Mouse (Mus musculus) lung, adult 2 months (tissue): ENCODE data around the gene Anxa6. TPM values are rescaled to one million over a fixed set of nuclear protein-coding genes. Genes with fewer than 3 reads are reported as not detected.
A peak's percentile ranks its signal among the peaks of the same experiment; 100 is the strongest.

Experiments
- DNase-seq: peaks from one replicate; pipeline ENCODE4 v3.0.0; 2022
- H3K4me1 ChIP-seq: fragments of 200-500 bp; 2 replicates; pipeline ENCODE4 v1.6.1; 2011; ENCODE audit warnings: low read length; ENCODE audit not compliant: control insufficient read depth, insufficient read depth
- H3K4me3 ChIP-seq: fragments of 200-500 bp; replicated peaks from 2 replicates; pipeline ENCODE3; 2011; ENCODE audit warnings: low read depth, mild to moderate bottlenecking, control low read depth, low read length; ENCODE audit errors: extremely low read depth
- CTCF ChIP-seq: fragments of 200-500 bp; IDR thresholded peaks from 2 replicates; pipeline ENCODE4 v1.5.1; 2011; ENCODE audit warnings: mild to moderate bottlenecking, low read length, control low read depth; ENCODE audit not compliant: insufficient read depth
- POLR2A ChIP-seq: fragments of 200-500 bp; IDR thresholded peaks from 2 replicates; pipeline ENCODE4 v1.6.1; 2011; ENCODE audit warnings: low read depth, mild to moderate bottlenecking, control low read depth, low read length, borderline replicate concordance; ENCODE audit errors: extremely low read depth
- WGBS: fragments of 180-500 bp; shearing (Covaris S2); methylation state at CpG from one replicate; pipeline ENCODE4 v1.1.7; 2018; 5-methylcytosine and 5-hydroxymethylcytosine counted together
- polyA plus RNA-seq: library from polyadenylated mRNA; depleted of rRNA; stranded (reverse); fragments of >200 nt; gene quantifications from 2 replicates; pipeline ENCODE4 v1.2.3, GENCODE M21; 2012

Gene Anxa6
- polyA plus RNA-seq, 1 experiment = 170 TPM

DNA sequence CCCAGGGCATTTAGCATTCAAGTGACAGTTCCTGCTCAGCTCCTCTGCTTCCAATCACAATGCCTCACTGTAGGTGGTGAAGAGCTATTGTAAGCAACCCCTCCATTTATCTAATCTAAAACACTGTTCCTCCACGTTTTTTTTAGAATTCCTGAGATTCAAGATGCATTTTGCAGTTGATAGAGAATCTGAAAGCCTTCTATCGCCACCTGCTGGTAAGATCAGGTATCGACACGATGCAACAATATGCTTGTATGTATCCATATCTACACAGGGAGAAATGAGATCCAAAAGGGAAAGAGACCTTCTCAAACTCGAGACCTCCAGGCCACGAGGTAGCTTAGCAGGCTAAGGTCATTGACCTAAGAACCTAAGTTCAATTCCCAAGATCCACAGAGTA lies 49.2 kb downstream of the Anxa6 start:
- Histone ChIP-seq H3K4me1 (no peaks in the 10 kb centered on the region), H3K4me3 (no peak overlapping the region)
- WGBS = under 1% methylated on average over 6 of the region's 6 CpGs
- peak; percentile 77 for DNase-seq
- TF ChIP-seq POLR2A = no peak
- peak; percentile 38; the same call in 1 of the 2 replicates for TF ChIP-seq CTCF

DNA sequence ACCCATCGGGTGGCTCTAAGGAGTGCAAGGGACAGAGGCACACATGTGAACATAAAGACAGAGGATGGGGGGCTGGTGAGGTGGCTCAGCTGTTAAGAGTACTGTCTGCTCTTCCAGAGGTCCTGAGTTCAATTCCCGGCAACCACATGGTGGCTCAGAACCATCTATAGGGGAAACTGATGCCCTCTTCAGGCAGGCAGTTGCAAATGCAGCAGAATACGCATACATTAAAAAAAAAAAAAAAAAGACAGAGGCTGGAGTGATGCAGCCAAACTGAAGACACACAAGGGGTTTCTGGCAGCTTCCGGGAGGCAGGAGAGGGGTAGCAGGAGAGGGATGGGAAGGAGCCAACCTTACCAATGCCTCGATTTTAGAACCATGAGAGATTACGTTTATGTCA lies 50.7 kb downstream of the Anxa6 start:
- TF ChIP-seq CTCF (no peak), POLR2A (no peak)
- 87% methylated on average over 6 of the region's 6 CpGs for WGBS
- Histone ChIP-seq H3K4me3 (no peak overlapping the region), H3K4me1 (no peaks in the 10 kb centered on the region)
- no peak for DNase-seq

DNA sequence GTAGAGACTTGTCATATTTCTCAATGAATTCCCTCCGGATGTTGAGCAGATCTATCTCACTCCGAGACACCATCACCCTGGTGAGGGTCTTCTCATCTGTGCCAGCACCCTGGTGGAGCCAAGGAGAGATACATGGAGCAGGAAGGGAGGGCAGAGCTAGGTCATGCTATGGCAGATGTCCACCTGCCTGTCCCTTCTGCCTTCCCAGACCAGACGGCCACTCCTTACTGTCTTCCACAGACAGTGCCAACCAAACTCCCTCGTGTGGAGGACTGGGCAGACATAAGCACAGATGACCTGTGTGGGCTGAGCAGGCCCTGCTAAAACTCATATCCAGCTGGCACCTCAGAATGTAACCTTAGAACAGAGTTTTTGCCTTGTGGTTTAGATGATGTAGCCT lies 51.6 kb downstream of the Anxa6 start:
- no peaks in the 10 kb centered on the region for H3K4me1 ChIP-seq
- WGBS = 92% methylated on average over 4 of the region's 4 CpGs
- TF ChIP-seq CTCF (no peak), POLR2A (no peak)

DNA sequence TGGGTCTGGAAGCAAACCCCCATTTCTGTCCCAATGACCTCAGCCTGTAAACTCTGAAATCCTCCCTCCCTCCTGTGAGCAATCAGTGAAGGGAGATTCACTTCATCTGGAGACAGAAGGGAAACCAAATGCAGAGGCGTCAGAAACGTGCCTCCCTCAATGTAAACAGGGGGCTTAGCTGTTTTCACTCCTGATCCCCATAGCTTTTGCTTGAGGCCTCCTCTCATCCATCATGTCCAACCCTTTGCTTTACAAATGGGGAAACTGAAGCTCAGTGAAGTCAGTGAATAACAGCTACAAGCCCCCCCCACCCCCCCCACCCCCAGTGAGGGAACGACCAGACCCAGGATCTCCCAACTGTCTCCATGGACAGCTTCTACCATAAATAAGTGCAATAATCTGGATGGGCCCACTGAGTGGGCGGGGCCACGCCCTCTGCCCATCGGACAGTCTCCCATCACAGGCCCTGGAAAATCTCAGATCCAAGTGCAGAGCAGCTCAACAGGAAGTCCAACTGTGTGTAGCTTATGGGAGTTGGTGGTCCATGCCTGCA lies 55.8 kb downstream of the Anxa6 start:
- H3K4me3 ChIP-seq = no peak overlapping the region
- no peak for TF ChIP-seq POLR2A
- TF ChIP-seq CTCF = no peak
- no peak for DNase-seq
- H3K4me1 ChIP-seq = peaks cover 5% of the 10 kb centered on the region; the same call in 1 of the 2 replicates
- WGBS = 59% methylated on average over 6 of the region's 6 CpGs

More for the DNA sequence above, 51.6 kb downstream of the Anxa6 start:
- DNase-seq = no peak
- H3K4me3 ChIP-seq = no peak overlapping the region

DNA sequence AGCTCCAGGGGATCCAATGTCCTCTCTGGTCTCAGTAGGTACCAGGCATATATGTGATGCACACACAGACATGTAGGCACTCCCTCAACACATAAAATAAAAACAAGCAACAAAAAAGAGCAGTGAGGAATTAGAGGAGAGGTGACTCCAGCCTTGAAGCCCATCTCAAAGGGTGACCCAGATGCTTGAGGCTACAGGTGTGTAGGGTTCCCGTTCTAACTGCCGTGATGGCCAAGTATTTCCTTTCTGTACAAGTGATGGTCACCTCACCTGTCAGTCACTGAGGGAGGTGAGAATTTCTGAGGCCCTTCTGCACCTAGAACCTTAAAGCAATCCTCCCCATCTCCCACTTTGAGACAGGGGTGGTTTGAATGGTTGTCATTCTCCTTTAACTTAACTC lies 56.9 kb downstream of the Anxa6 start:
- WGBS = 88% methylated on average over 2 of the region's 2 CpGs
- Histone ChIP-seq H3K4me3 (no peak overlapping the region), H3K4me1 (peaks cover 5% of the 10 kb centered on the region; the same call in 1 of the 2 replicates)
- no peak for TF ChIP-seq POLR2A
- no peak for TF ChIP-seq CTCF
- DNase-seq = no peak

DNA sequence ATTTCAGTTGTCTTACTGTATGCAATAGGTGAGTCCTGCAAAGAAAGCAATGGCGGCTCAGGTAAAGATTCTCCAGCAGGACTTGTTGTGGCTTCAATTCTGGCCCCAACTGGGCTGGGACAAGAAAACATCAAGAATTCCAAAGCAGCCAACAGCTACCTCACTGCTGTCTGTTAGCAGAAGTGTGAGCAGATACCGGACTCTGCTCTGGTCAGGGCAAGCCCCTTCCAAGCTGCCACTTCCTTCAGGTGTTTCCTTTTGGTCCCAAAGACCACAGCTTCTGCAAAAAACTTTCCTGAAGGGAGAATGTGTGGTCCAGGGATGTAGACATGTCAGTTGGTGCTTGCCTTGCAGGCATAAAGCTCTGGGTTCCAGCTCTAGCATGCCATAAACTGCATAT lies 57.5 kb downstream of the Anxa6 start:
- no peak for DNase-seq
- TF ChIP-seq POLR2A (no peak), CTCF (no peak)
- WGBS = 71% methylated on average over 2 of the region's 2 CpGs
- Histone ChIP-seq H3K4me1 (peaks cover 5% of the 10 kb centered on the region; the same call in 1 of the 2 replicates), H3K4me3 (no peak overlapping the region)

DNA sequence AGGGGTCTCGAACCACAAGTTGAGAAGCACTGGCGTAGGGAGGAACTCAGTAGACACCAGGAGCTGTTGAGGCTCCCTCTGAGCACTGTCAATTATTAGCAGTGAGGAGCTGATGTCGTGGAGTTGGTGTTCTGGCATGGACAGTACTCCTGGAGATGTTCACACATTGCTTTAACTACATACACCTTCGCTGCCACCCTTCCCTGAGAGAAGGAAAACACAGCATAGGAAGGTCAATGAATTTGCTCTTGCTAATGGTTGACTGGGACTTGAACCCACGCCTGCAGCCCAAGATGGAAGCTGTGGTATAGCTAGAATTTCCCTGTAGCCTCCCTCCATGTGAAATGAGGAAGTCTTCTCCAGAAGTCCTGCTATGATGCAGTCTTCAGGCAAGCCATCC lies 57.9 kb downstream of the Anxa6 start:
- WGBS = 81% methylated on average over 5 of the region's 5 CpGs
- TF ChIP-seq CTCF = no peak
- no peak for TF ChIP-seq POLR2A
- Histone ChIP-seq H3K4me1 (peaks cover 5% of the 10 kb centered on the region; the same call in 1 of the 2 replicates), H3K4me3 (no peak overlapping the region)
- DNase-seq = no peak

DNA sequence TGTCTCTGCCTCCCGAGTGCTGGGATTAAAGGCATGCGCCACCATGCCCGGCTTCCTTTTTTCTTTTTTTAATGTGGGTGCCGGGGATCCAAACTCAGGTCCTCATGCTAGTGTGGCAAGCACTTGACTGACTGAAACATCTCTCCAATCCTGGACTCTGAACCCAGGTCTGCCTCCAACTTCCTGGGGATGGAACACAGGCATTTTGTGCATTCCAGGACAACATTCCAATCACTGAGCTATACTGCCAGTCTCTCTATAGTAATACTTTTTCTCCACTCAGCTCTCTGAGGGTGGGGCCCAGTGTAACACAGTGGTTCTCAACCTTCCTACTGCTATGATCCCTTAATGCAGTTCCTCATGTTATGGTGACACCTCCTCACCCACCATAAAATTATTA lies 58.6 kb downstream of the Anxa6 start:
- DNase-seq = no peak
- TF ChIP-seq CTCF (no peak), POLR2A (no peak)
- 76% methylated on average over 4 of the region's 4 CpGs for WGBS

DNA sequence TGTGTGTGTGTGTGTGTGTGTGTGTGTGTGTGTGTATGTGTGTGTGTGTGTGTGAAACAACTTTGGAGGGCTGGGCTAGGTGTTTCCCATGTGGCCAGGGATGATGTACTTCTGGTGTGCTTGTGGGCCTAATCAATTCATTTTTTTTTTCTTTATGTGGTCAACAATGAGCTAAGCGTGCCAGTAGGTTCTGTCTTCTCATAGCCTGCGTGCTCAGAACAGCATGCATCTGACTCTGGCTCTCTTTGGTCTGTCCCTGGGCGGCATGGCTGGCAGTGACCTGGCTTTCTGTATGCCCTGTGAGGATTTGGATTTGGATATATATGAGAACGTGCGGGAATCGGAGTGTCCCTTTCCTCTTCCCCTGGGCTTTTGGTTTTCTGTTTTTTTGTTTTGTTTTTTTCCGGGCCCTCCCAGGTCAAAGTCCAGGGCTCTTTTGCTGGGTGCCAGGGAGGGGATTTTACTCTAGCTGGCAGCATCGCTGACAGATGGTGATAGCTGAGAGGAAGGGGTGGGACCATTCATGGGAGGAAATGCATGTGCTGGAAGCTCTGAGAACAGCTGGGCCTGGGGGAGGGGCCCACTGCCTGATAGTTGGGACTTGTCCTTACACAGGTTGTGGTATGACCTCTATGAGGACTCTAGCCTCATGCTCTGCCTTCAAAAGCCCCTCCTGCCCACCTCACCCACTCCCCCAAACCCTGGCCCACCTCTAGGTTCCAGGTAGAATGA lies 59.6 kb downstream of the Anxa6 start:
- peaks cover 5% of the 10 kb centered on the region; the same call in 1 of the 2 replicates for H3K4me1 ChIP-seq
- no peak overlapping the region for H3K4me3 ChIP-seq
- no peak for TF ChIP-seq CTCF
- TF ChIP-seq POLR2A = no peak
- DNase-seq = peak; percentile 33
- 27% methylated on average over 8 of the region's 8 CpGs for WGBS

More for the DNA sequence above, 58.6 kb downstream of the Anxa6 start:
- no peak overlapping the region for H3K4me3 ChIP-seq
- peaks cover 5% of the 10 kb centered on the region; the same call in 1 of the 2 replicates for H3K4me1 ChIP-seq

DNA sequence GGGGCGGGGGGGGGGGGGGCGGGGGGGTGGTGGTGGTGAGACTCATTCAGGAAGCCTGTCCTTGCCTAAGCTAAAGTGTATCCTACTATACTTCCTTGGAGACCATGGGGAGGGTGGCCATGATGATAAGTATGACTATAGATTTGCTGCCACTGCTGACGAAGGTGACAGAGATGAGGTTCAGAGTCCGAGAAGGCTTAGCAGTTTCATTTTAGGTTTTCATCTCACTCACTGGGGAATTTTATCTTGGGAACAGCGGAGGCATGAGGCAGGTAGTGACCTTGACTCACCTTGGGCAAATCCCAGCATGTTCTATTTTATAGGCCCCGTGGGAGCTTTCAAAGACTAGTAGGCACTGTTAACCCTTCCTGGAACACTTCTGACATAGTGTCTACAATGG lies 60.5 kb downstream of the Anxa6 start:
- no peak overlapping the region for H3K4me3 ChIP-seq
- WGBS = 55% methylated on average over 6 of the region's 6 CpGs
- TF ChIP-seq POLR2A (no peak), CTCF (no peak)
- peaks cover 5% of the 10 kb centered on the region; the same call in 1 of the 2 replicates for H3K4me1 ChIP-seq
- DNase-seq = no peak
